Mouse (Mus musculus) gastrocnemius, postnatal 14 days (tissue): ENCODE data around the gene Afdn. TPM values are rescaled to one million over a fixed set of nuclear protein-coding genes. Genes with fewer than 3 reads are reported as not detected.
"Not testable (repeated sequence)": the region's sequence is repeated elsewhere in the genome, so short reads cannot be mapped to it uniquely, and the experiment has no call there.

Experiments
- DNase-seq: peaks from one replicate; pipeline ENCODE4 v3.0.0; 2021; ENCODE audit warnings: mixed read lengths
- intact Hi-C: fragments of 180-260 bp; cut with DNase I; formaldehyde crosslinking; loops from one replicate; pipeline ENCODE4 v1.15.1; 2025; ENCODE audit warnings: low total_unique reads
- total RNA-seq, 2 experiments: library from RNA; stranded (reverse); gene quantifications; 2 replicates each; pipeline ENCODE4 v1.2.3; 2021

Gene Afdn
- total RNA-seq, 2 experiments from 2014 or later, result 77.6 to 81.8 TPM

DNA sequence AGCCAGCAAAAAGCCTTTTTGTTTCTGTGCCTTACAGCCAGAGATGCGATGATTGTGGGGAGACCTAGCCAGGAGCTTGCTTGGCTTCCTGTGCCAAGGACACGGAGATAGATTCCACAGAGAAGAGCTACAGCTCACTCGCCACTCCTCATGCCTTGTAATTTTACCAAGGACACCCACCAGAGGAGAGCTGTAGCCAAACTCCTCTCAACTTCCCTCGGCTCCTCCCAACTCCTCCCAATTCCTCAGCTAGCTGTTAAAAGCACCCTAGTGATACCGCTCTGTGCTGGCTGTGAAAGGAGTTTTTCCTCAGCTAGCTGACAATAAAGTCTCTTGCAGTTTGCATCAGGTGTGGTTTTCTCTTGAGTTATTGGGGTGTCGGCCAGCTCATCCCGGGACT is 93.5 kb downstream of the Afdn start:
- DNase-seq, result not testable (repeated sequence)
- intact Hi-C loops, result loop anchor here (10.0 kb wide), 1 partner anchor 91 kb away; the partner anchor contains the start of gene Gm7168

DNA sequence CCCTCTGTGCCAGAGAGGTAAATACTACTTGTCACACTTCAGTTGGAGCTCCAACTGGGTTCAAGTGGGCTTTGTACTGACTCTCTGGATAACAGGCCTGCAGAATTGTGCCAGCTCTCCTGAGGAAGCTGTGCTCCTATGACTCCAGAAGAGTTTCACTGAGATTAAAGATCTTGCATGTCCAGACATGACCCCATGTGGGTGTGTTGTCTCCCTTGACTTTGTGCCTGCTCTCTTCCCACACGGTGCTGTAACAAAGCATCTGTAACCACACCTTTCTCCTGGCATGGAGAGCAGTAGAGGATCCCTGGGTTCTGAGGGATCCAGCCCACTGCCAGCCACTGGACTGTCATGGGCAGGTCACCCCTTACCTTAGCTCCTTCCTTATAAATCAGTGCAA is 95.1 kb downstream of the Afdn start:
- intact Hi-C loops, result loop anchor here (10.0 kb wide), 1 partner anchor 89 kb away; the partner anchor contains the start of gene Gm7168
- DNase-seq, result no peak

DNA sequence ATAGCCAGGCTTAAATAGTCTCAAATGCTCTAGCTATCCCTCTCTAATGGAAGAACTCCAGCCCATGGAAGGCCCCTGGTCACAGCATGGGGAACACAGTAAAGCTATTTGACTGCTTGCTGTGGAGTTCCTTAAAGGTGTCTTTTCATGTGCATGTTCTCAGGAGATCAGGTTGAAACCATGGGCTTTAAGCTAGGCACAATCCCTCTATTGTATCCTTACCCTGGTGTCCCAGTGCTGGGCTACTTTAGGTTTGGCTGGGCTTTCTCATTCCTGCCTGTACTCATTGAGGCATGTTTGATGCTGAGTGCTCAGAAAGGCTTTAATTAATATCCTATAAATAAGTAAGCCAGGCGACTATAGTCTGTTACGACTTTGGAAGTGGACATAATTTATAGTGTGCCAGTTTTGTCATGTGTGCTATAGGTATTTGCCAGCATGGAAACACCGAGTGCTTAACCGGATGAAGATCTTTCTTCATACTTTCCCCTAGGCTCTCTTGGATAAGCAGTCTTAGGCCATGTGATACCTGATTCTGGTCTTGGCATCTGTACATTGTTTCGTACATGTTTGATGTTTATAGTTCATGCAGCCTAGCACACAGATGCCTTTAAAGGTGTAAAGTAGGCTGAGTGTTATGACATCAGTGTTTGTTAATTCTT is 96.2 kb downstream of the Afdn start:
- intact Hi-C loops, result loop anchor here (10.0 kb wide), 1 partner anchor 88 kb away; the partner anchor contains the start of gene Gm7168
- no peak for DNase-seq

DNA sequence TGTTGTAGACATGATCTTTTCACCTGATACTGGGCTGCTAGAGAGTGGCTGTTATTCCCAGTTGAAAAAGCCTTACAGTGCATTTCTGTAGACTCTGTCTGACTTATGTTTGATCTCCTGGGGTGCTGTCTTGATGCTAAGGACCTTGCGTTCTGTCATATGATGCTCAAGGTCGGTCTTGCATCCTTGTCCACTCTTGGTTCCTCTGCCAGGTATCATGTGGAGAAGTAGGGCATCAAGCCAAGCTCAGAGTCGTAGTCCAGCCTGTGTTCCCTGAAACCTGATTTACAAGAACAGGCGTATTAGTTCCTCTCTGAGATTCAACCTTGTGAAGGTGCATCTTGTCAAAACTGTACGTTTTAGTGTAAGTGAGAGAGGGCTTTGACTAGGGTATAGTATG is 105.0 kb downstream of the Afdn start:
- intact Hi-C loops, result no loop called here

DNA sequence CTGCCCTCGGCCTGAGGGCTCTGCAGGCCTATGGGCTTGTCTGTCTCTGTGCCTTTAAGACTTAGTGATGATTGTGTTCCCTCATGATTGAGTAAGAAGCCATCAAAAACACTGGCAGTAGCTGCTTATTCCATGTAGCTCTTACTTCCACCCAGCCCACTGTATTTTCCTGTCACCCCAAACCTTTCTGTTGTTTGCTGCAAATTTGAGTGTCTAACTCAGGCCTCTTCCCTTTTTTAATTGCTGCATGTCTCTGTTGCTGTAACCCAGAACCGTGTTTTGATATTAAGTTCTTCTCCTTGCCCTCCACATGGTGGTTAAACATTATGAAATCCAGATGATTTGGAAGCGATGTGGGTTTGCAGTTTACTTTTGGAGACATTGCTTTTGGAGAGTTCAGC is 106.6 kb downstream of the Afdn start:
- DNase-seq, result no peak

More for the DNA sequence above, 105.0 kb downstream of the Afdn start:
- no peak for DNase-seq

DNA sequence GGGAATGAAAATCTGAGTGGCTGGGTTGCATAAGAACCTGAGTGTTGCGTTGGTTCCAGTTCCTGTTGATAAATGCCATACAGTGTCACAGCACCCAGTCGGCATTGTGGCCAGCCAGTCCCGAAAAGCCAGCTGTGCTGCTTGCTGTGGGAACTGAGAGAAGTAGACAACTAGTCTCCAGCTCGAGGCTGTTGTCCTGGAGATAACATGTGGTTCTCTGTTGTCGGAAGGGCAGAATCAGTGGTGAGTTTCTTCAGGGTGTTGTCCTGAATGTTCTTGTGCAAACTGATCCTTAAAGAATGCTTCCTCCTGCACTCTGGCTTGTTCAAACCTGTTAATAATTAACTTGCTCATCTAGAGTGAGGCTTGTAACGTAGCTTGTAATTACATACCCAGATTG is 107.1 kb downstream of the Afdn start:
- no peak for DNase-seq
- intact Hi-C loops, result no loop called here

More for the DNA sequence above, 106.6 kb downstream of the Afdn start:
- intact Hi-C loops, result no loop called here

DNA sequence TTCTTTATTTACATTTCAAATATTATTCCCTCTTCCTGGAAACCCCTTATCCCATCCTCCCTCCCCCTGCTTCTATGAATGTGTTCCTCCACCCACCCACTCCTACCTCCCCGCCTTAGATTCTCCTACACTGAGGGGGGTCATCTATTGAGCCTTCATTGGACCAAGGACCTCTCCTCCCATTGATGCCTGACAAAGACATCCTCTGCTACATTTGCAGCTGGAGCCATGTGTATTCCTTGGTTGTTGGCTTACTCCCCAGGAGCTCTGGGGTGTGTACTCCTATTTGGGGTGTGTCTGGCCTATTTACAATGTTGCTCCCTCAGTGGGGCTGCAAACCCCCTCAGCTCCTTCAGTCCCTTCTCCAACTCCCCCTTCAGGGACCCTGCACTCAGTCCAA is 109.9 kb downstream of the Afdn start:
- DNase-seq, result no peak
- intact Hi-C loops, result no loop called here

DNA sequence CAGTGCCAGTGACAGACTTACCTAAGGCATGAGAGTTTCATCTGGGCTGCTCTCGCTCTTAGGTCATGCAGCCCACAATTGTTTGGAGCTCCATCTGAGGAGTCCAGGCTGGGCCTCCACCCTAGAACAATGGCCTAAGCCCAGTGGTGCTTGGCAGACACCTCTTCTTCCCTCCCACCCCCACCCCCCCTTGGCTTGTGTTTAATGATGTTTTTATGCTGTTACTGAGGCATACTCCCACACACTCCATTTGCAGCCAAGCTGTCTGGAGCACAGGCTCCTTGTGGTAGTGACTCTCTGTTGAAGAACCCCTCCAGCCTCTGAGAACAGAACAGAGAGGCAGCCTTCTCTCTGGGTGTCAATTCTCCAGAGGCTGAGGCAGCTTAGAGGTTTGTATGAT is 113.9 kb downstream of the Afdn start:
- peak; percentile 53 for DNase-seq
- intact Hi-C loops, result no loop called here

DNA sequence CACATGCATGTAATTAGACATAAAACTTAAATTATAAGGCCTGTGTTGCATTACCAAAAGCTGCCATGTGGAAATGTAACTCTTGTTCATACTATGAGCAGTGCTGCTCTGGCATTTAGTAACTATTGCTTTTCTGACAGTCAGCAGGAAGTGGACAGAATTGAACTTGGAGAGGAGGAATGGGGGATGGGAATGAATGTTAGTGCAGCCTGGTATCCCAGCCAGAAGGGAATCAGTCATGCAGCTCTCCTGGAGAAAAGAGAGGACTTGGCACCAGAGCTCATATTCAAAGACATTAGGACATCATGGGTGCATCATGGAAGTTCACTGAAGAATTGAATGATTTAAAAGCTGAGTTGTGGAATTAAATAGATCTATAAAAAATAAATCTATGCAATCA is 117.1 kb downstream of the Afdn start:
- intact Hi-C loops, result no loop called here
- DNase-seq, result no peak

DNA sequence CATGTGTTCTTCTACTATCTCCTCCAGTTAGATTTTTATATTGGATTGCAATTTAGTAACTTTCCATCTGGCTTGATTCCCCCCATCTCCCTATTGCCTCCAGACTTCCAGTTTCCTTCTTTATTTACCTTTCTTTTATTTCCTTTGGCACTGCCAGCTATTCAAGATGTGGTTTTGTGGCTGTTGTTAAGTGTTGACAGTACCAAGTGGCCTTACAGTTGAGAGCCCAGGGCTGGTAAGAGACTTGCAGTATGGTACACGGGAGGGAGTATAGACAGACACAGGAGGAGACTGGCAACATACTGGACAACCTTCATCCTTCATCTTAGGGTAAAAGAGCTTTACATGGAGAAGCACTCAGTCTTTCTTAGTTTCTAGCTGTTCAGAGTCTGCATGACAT is 119.4 kb downstream of the Afdn start:
- DNase-seq, result no peak
- intact Hi-C loops, result no loop called here

DNA sequence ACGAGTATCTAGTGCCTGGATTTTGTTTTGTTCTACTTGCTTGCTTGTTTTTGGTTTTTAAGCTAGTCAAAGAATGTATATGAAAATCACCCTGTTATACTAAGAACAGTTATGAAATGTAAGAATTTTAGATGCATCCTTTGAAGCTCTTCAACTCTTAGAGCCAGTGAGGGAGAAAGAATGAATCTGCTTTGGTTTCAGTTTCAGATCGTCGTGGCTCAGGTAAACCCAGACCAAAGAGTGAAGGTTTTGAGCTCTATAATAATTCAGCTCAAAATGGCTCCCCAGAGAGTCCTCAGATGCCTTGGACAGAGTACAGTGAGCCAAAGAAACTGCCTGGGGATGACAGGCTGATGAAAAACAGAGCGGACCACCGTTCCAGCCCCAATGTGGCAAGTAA is 123.2 kb downstream of the Afdn start:
- no peak for DNase-seq
- intact Hi-C loops, result no loop called here

DNA sequence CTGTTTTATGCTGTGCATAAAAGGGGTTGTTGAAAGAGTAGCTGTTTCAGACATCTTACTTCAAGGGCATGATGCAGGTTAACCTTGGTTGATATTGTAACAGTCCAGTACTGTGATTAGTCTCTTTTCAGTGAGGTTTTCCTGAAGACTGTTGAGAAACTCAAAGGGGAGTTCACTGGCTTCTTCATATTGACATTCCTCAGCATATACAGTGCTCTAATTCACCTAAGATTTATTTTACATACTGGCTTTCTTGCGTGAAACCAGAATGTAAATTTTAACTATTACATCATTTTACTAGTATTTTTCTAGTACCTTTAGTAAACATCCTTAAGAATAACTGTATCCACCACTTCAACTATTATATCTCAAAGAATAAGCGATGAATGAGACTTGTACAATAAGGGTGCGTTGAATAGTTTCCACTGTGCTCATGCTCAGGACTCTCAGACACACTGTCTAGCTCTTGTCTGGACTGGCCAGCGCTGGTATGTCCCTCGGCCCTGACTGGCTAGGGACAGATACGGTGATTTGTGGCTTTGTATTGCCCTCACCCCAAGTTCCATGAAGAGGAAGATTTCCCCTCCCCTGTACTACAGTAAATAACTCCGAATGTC is 129.6 kb downstream of the Afdn start:
- intact Hi-C loops, result no loop called here
- no peak for DNase-seq

DNA sequence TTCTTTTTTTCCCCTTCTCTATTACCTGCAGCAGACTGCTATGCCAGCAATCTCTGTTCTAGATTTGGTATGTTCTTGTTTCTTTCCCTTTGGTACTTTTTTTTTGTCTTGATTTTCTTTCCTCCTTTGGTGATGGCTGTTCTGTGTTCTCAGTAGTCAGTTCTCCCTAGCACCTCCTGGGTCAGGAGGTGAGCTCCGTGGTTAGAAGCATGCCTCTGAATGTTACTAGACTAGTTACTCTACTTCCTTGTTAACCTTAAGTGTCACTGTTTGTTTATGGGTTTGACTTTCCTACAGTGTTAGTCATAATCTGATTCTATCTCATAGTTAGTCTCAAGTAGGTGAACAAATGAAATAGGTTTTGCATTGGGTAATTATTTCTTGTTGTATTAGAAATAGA is 130.6 kb downstream of the Afdn start:
- DNase-seq, result no peak
- intact Hi-C loops, result no loop called here

DNA sequence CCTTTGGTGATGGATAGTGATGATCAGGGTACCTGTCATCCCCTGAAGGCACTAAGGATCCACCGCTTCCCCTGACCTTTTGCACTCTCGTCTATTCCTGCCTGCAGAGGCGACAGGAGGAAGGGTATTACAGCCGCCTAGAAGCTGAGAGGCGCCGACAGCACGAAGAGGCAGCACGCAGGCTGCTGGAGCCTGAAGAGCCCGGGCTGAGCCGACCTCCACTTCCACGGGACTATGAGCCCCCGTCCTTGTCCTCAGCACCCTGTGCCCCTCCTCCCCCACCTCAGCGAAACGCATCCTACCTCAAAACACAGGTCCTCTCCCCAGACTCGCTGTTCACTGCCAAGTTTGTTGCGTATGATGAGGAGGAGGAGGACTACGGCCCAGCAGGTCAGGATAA is 138.5 kb downstream of the Afdn start:
- intact Hi-C loops, result no loop called here
- DNase-seq, result no peak

DNA sequence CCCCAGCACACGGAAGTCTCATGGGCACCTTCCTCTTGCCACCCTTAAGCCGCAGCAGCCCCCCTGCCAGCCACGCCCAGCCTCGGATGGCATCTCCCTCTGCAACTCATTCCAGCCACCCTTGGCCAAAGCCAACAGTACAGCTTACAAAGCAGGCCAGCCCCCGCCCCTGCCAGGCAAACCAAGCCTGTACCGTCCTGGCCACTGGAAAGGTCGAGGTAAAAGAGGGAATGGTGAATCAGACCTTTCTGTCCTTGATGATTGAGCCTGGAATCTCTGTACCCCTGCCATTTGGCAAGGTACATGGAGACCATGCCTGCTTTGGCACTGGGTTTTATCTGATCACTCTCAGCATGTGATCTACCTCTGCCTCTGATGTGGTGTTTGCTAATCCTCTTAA is 138.9 kb downstream of the Afdn start:
- no peak for DNase-seq
- intact Hi-C loops, result no loop called here

DNA sequence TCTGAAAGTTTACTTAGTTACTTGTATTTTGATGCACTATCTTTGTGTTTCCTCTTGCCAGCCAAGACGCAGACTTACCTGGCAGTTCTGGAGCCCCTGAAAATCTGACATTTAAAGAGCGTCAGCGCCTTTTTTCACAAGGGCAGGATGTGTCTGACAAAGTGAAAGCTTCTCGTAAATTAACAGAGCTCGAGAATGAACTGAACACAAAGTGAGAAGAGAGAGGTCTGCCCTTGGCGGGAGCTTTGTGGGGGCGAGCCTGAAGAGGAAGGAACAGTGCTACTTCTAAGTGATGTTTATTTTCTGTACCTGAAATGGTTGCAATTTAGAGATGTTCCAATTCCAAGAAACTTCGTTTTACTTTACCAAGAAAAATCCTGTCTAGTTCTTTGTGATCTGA is 143.5 kb downstream of the Afdn start:
- no peak for DNase-seq
- intact Hi-C loops, result no loop called here

DNA sequence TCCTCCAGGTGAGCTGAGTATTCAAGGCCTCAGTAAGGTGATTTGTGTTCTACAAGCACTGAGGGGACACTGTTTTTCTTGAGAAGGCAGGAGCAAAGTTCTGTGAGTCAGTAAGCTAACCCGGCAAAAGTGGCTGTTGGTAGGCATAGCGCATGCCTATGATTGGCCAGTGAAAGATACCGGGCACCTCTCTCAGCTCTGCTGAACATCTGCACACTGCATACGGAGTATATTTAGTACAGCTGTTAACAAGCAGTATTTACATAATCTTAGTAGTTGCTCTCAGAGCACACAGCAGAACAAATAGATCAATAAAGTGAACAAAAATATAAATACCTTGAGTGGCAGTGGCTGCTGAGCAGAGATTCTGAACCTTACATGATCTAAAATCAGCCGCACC is 146.7 kb downstream of the Afdn start:
- no peak for DNase-seq
- intact Hi-C loops, result no loop called here

DNA sequence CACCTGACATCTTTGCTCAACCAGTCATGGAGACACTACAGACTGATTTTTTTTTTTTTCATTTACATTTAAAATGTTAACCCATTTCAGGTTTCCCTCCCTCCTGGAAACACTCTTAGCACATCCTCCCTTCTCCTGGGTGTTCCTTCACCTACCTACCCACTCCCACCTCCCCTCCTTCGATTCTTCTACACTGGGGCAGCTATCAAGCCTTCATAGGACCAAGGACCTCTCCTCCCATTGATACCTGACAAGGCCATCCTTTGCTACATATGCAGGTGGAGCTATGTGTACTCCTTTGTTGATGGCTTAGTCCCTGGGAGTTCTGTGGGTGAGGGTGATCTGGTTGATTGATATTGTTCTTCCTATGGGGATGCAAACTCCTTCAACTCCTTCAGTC is 147.3 kb downstream of the Afdn start:
- intact Hi-C loops, result no loop called here
- DNase-seq, result no peak

DNA sequence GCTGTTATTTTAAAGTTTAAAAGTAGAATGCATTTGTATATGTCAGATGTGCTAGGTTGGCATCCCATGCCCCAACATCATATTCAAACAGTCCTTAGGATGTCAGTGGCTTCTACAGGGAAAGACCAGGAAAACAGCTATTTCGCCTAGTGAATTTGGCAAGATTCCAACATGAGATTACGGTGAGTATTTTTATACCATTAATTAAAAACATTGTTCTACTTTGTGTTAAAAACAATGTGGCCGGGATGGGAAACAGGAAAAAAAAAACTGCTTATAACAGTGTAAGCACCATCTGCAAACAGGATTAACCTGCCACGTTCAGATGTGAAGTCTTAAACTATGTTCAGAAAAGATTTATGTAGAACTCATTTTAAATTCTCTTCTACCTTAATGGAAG is 153.6 kb downstream of the Afdn start:
- intact Hi-C loops, result no loop called here

DNA sequence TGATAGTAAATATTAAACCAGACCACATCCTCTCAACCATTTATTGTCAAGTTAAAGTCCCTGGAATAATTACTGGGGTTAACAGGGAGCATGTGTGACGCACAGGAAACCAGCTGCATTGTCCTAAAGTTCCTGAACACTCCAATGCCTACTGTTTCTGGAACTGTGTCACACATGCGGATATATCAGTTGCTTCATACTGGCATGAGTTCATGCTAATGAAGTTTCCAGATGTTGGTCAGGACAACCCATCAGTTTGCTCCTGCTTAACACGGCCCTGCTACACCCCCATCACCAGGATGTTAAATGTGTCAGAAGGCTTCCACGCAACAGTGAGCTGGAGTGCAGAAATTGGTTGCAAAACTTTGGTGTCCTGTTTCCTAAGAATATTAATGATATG is 154.2 kb downstream of the Afdn start:
- intact Hi-C loops, result no loop called here
- no peak for DNase-seq

More for the DNA sequence above, 153.6 kb downstream of the Afdn start:
- DNase-seq, result no peak

DNA sequence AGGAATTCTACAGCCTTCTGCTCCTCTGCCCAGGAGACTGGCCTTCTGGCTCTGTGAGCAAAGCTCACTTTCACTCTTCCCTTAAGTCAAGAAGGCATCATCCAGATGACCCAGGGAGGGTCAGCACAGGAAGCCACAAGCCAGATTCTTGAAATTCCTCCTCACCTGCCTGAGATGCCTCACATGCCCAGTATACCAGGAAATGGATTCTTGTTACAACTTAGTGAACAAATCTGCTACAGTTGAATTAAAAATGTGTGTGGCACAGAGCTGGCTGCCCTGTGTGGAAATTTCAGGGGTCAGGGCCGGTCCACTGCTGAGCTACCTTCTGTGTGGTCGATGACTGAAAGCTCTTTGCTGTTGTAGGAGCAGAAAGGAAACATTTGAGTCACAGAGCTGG is 160.4 kb downstream of the Afdn start:
- DNase-seq, result no peak
- intact Hi-C loops, result no loop called here
